Mouse (Mus musculus) heart, postnatal 36 days (tissue): ENCODE measurements at regions not wholly inside any gene's neighbourhood (a gene's known extent, or its start where the extent isn't known, plus 50 kb on each side); places are given as distances from the start of the nearest gene placed in this dataset.

ENCODE experiments used
- DNase-seq, 2 experiments: peaks; one replicate each; pipeline ENCODE4 v3.0.0; 2021 to 2022
- intact Hi-C: fragments of 180-260 bp; cut with DNase I; formaldehyde crosslinking; loops from one replicate; pipeline ENCODE4 v1.15.1; 2025

DNA sequence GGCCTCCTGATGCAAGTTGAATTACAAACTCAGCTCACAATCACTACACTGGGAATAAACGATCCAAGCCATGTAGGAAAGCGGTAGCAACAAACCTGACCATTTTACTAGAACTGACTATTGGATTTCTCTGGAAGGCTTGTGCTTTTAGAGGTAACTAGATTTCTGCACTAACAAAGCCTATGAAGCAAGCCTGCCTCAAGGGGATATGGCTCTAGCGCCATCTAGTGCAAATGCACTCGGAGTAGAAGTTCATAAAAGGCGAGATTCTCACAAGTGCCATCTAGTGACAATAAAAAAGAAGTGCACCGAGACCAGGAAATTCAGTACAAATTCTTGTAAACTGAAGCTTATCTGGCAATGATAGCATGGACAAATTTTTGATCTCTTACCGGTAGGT is 364.9 kb upstream of the Fmr1 start:
- peak; percentile 34 to 41 for DNase-seq
- intact Hi-C loops = loop anchor here (5.0 to 10.0 kb wide), 2 partner anchors 281 to 1656 kb away; no protein-coding TSS in a partner anchor
